Mouse (Mus musculus) midbrain, embryonic 10.5 days (tissue): ENCODE results near the gene Pafah1b1. TPM values are rescaled to one million over a fixed set of nuclear protein-coding genes. Genes with fewer than 3 reads are reported as not detected.
A peak's percentile ranks its signal among the peaks of the same experiment; 100 is the strongest.

Experiments used
- DNase-seq: peaks from one replicate; pipeline ENCODE4 v3.0.0-alpha.2; 2017; ENCODE audit warnings: low spot score
- H3K27ac ChIP-seq: fragments of 300-500 bp; sonication (generic); replicated peaks from 2 replicates; pipeline ENCODE4 v1.5.1; 2016; ENCODE audit warnings: mild to moderate bottlenecking
- H3K27me3 ChIP-seq: fragments of 300-500 bp; sonication (generic); 2 replicates; pipeline ENCODE4 v1.6.1; 2016; ENCODE audit warnings: low read depth, mild to moderate bottlenecking; ENCODE audit not compliant: poor library complexity, severe bottlenecking
- H3K36me3 ChIP-seq: fragments of 300-500 bp; sonication (generic); 2 replicates; pipeline ENCODE4 v1.6.1; 2016; ENCODE audit warnings: mild to moderate bottlenecking, moderate library complexity
- H3K4me1 ChIP-seq: fragments of 300-500 bp; sonication (generic); 2 replicates; pipeline ENCODE4 v1.6.1; 2016
- H3K4me3 ChIP-seq: fragments of 300-500 bp; sonication (generic); 2 replicates; pipeline ENCODE4 v1.5.1; 2016; ENCODE audit warnings: mild to moderate bottlenecking, moderate library complexity
- H3K9me3 ChIP-seq: fragments of 300-500 bp; sonication (generic); replicated peaks from 2 replicates; pipeline ENCODE4 v1.6.1; 2016; ENCODE audit warnings: mild to moderate bottlenecking
- WGBS: fragments of 180-500 bp; shearing (Covaris S2); methylation state at CpG from one replicate; pipeline ENCODE4 v1.1.7; 2016; 5-methylcytosine and 5-hydroxymethylcytosine counted together
- polyA plus RNA-seq: library from polyadenylated mRNA; unstranded; fragments of >200 nt; fragmentation: Nextera tagmentation; extraction: Ambion mirVana; gene quantifications from 2 replicates; pipeline ENCODE4 v1.2.1, GENCODE M21; 2016

Gene Pafah1b1
- polyA plus RNA-seq, 1 experiment from 2014 or later: 53.0 TPM

- H3K4me3 ChIP-seq: peak overlapping the region; percentile 86
- no peak for DNase-seq
- no peaks in the 10 kb centered on the region for H3K36me3 ChIP-seq
- WGBS: 2% methylated on average over 53 of the region's 53 CpGs
- H3K9me3 ChIP-seq: no peaks in the 10 kb centered on the region
- peaks cover 55% of the 10 kb centered on the region for H3K4me1 ChIP-seq
- H3K27ac ChIP-seq: peak overlapping the region; percentile 89
- H3K27me3 ChIP-seq: no peaks in the 10 kb centered on the region; the same call in 1 of the 2 replicates
These were observed 74.6 kb downstream of the Pafah1b1 start for GRCm38 (mm10) chr11:74649647-74650551.

GRCm38 (mm10) chr11:74649095-74649646 is 75.3 kb downstream of the Pafah1b1 start, which contains the start of gene Cluh:
Cluh (plus strand) TSS chr11:74649495.
- H3K36me3 ChIP-seq: no peaks in the 10 kb centered on the region
- H3K4me1 ChIP-seq: peaks cover 54% of the 10 kb centered on the region
- WGBS: under 1% methylated on average over 58 of the region's 58 CpGs
- H3K9me3 ChIP-seq: no peaks in the 10 kb centered on the region
- peak; percentile 96 for DNase-seq
- H3K27me3 ChIP-seq: peaks cover 5% of the 10 kb centered on the region; the same call in 1 of the 2 replicates
- peak within 1 kb of the TSS; percentile 89 for H3K27ac ChIP-seq
- peak within 1 kb of the TSS; percentile 86 for H3K4me3 ChIP-seq

- peak overlapping the region; percentile 86 for H3K4me3 ChIP-seq
- DNase-seq: no peak
- peak overlapping the region; percentile 89 for H3K27ac ChIP-seq
- H3K36me3 ChIP-seq: no peaks in the 10 kb centered on the region
- H3K4me1 ChIP-seq: peaks cover 49% of the 10 kb centered on the region
- H3K27me3 ChIP-seq: peaks cover 9% of the 10 kb centered on the region; the same call in 1 of the 2 replicates
- WGBS: 7% methylated on average over 1 of the region's 1 CpGs
- no peaks in the 10 kb centered on the region for H3K9me3 ChIP-seq
These were observed 75.8 kb downstream of the Pafah1b1 start for GRCm38 (mm10) chr11:74648676-74649075.

GRCm38 (mm10) chr11:74647966-74648365 is 76.5 kb downstream of the Pafah1b1 start:
- Histone ChIP-seq H3K36me3 (no peaks in the 10 kb centered on the region), H3K27ac (0 out of 2 replicates have a peak overlapping the region, but pooled peaks have one; percentile 89), H3K27me3 (peaks cover 9% of the 10 kb centered on the region; the same call in 1 of the 2 replicates), H3K4me3 (no peak overlapping the region), H3K9me3 (no peaks in the 10 kb centered on the region), H3K4me1 (peaks cover 42% of the 10 kb centered on the region)
- 81% methylated on average over 1 of the region's 1 CpGs for WGBS
- no peak for DNase-seq

GRCm38 (mm10) chr11:74639628-74640027 is 84.8 kb downstream of the Pafah1b1 start:
- Histone ChIP-seq H3K27me3 (peaks cover 55% of the 10 kb centered on the region), H3K4me3 (no peak overlapping the region), H3K9me3 (no peaks in the 10 kb centered on the region), H3K36me3 (no peaks in the 10 kb centered on the region), H3K4me1 (peaks cover 20% of the 10 kb centered on the region), H3K27ac (no peak overlapping the region)
- DNase-seq: no peak
- 75% methylated on average over 1 of the region's 1 CpGs for WGBS

- peaks cover 20% of the 10 kb centered on the region for H3K4me1 ChIP-seq
- DNase-seq: no peak
- WGBS: 9% methylated on average over 9 of the region's 9 CpGs
- H3K27ac ChIP-seq: peak overlapping the region; percentile 90
- no peaks in the 10 kb centered on the region for H3K36me3 ChIP-seq
- peak overlapping the region; percentile 83 for H3K4me3 ChIP-seq
- H3K9me3 ChIP-seq: no peaks in the 10 kb centered on the region
- H3K27me3 ChIP-seq: peaks cover 47% of the 10 kb centered on the region
These were observed 85.6 kb downstream of the Pafah1b1 start for GRCm38 (mm10) chr11:74638791-74639411.

GRCm38 (mm10) chr11:74637971-74638790 is 86.3 kb downstream of the Pafah1b1 start:
- peaks cover 20% of the 10 kb centered on the region for H3K4me1 ChIP-seq
- under 1% methylated on average over 86 of the region's 86 CpGs for WGBS
- peaks cover 46% of the 10 kb centered on the region for H3K27me3 ChIP-seq

GRCm38 (mm10) chr11:74637486-74637885 is 87.0 kb downstream of the Pafah1b1 start:
- Histone ChIP-seq H3K9me3 (no peaks in the 10 kb centered on the region), H3K36me3 (no peaks in the 10 kb centered on the region), H3K27ac (peak overlapping the region; percentile 90), H3K4me3 (peak overlapping the region; percentile 83), H3K27me3 (peaks cover 46% of the 10 kb centered on the region), H3K4me1 (peaks cover 20% of the 10 kb centered on the region)
- no peak for DNase-seq
- WGBS: 25% methylated on average over 8 of the region's 8 CpGs

More at GRCm38 (mm10) chr11:74637971-74638790, 86.3 kb downstream of the Pafah1b1 start:
- Histone ChIP-seq H3K36me3 (no peaks in the 10 kb centered on the region), H3K9me3 (no peaks in the 10 kb centered on the region), H3K27ac (peak overlapping the region; percentile 90), H3K4me3 (peak overlapping the region; percentile 83)
- peak; percentile 78 for DNase-seq

- Histone ChIP-seq H3K4me1 (peaks cover 20% of the 10 kb centered on the region), H3K27me3 (peaks cover 32% of the 10 kb centered on the region), H3K4me3 (no peak overlapping the region), H3K9me3 (no peaks in the 10 kb centered on the region), H3K36me3 (no peaks in the 10 kb centered on the region), H3K27ac (no peak overlapping the region)
- DNase-seq: peak; percentile 69
- 67% methylated on average over 5 of the region's 5 CpGs for WGBS
These were observed 89.8 kb downstream of the Pafah1b1 start for GRCm38 (mm10) chr11:74634490-74635275.

- no peak overlapping the region for H3K4me3 ChIP-seq
- WGBS: 79% methylated on average over 7 of the region's 7 CpGs
- no peaks in the 10 kb centered on the region for H3K9me3 ChIP-seq
- no peaks in the 10 kb centered on the region for H3K36me3 ChIP-seq
- no peak for DNase-seq
- H3K4me1 ChIP-seq: peaks cover under 1% of the 10 kb centered on the region
- no peak overlapping the region for H3K27ac ChIP-seq
- peaks cover 16% of the 10 kb centered on the region for H3K27me3 ChIP-seq
These were observed 92.3 kb downstream of the Pafah1b1 start for GRCm38 (mm10) chr11:74631880-74632789.

- Histone ChIP-seq H3K9me3 (no peaks in the 10 kb centered on the region), H3K4me3 (no peak overlapping the region), H3K4me1 (no peaks in the 10 kb centered on the region), H3K27ac (no peak overlapping the region), H3K36me3 (no peaks in the 10 kb centered on the region), H3K27me3 (no peaks in the 10 kb centered on the region)
- WGBS: 83% methylated on average over 3 of the region's 3 CpGs
- no peak for DNase-seq
These were observed 97.0 kb downstream of the Pafah1b1 start for GRCm38 (mm10) chr11:74627481-74627880.
